Mouse (Mus musculus) E14TG2a.4 (cell line): ENCODE data around the gene Dnaja3.

Experiments
- CTCF ChIP-seq: conservative IDR thresholded peaks from 2 replicates; pipeline ENCODE4 v1.5.1; 2014; ENCODE audit warnings: low read length
- NANOG ChIP-seq: IDR thresholded peaks from 2 replicates; pipeline ENCODE4 v1.6.1; 2014; ENCODE audit warnings: borderline replicate concordance, low read length, mixed read lengths
- POU5F1 ChIP-seq: IDR thresholded peaks from 2 replicates; pipeline ENCODE4 v1.6.1; 2014; ENCODE audit warnings: low read length, borderline replicate concordance

DNA sequence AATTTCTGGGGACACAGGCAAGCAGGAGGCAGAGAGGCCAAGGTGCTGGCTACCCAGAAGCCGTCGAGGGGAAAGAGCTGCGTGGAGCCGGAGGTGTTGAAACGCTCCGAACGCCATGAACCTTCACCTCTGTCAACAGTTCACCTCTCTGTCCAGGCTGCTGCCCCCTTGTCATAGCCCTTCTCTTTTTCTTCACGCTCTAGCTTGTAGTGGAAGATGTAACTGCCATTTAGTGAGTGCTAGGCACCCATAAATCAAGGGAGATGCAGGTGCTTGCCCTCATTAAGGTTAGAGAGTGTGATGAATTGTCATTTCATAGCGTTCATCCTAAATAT, 44.6 kb downstream of the Dnaja3 start:
- TF ChIP-seq CTCF, result no peak
- no peak for TF ChIP-seq NANOG
- TF ChIP-seq POU5F1, result no peak
